In genomic region chr16:78484319-78484718, GRCm38 (mm10) we compare ENCODE assay signal across 26 mouse cellular contexts.
"Had no signal": no experiment of that assay in that cellular context is flagged by ENCODE, and none has a peak within 500 bp of the region (broad histone marks: within the 10 kb centered on the region; RNA-seq: fewer than 3 reads in every experiment).

No protein-coding gene starts in this region.

- ATAC-seq: hindbrain, postnatal 0 days; intestine, embryonic 16.5 days; liver, embryonic 12.5 days had no signal

- H3K27ac ChIP-seq: gastrocnemius, adult 2 months; heart, adult 2 months; heart, embryonic 13.5 days; heart, embryonic 15.5 days; hindbrain, embryonic 10.5 days; hindbrain, embryonic 12.5 days; hindbrain, embryonic 15.5 days; hindbrain, postnatal 0 days; kidney, embryonic 15.5 days; kidney, postnatal 0 days; limb, embryonic 13.5 days; limb, embryonic 15.5 days; liver, embryonic 12.5 days had no signal

- H3K36me3 ChIP-seq: heart, embryonic 13.5 days; heart, embryonic 15.5 days; hindbrain, embryonic 10.5 days; hindbrain, embryonic 12.5 days; hindbrain, embryonic 15.5 days; kidney, embryonic 15.5 days; limb, embryonic 13.5 days; limb, embryonic 15.5 days; liver, embryonic 12.5 days had no signal

- DNase-seq: gastrocnemius, adult 2 months; gastrocnemius, postnatal 10 days; gastrocnemius, postnatal 25 days; heart, adult 11 months; heart, adult 2 months; heart, postnatal 4 days; kidney, adult 11 months; kidney, adult 2 months; kidney, adult 9 months; kidney, postnatal 14 days; kidney, postnatal 36 days; layer of hippocampus, adult 9-11 months; layer of hippocampus, postnatal 36 days; left cerebral cortex, postnatal 4 days had no signal

- H3K27me3 ChIP-seq: heart, embryonic 13.5 days; heart, embryonic 15.5 days; hindbrain, embryonic 12.5 days; hindbrain, embryonic 15.5 days; kidney, embryonic 15.5 days; limb, embryonic 13.5 days; limb, embryonic 15.5 days; liver, embryonic 12.5 days had no signal

- H3K4me1 ChIP-seq: heart, embryonic 13.5 days; heart, embryonic 15.5 days; hindbrain, embryonic 10.5 days; hindbrain, embryonic 12.5 days; hindbrain, embryonic 15.5 days; liver, embryonic 12.5 days had no signal

- H3K4me3 ChIP-seq: gastrocnemius, adult 2 months; heart, adult 2 months; heart, embryonic 13.5 days; heart, embryonic 15.5 days; hindbrain, embryonic 10.5 days; hindbrain, embryonic 12.5 days; hindbrain, embryonic 15.5 days; kidney, embryonic 15.5 days; limb, embryonic 13.5 days; limb, embryonic 15.5 days; liver, embryonic 12.5 days had no signal
